Mouse (Mus musculus): Measurements from ENCODE around the gene Mcpt8.

DNA sequence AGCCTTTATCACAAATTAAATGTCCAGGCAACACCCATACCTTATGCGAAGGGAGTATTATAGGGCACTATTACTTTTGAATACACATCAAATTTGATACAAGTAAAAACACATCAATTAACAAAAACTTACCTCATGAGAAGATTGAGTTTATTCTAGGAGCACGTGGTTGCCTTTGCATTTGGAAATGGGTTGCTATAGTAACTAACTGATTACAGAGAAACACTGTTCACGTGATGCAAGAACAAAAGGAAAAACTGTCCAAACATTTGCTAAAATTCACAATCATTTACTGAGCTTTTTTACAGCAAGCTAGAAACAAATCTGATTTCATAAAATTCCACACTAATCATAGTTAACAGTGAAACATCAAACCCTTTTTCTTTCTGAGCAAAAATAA, 18.4 kb upstream of the Mcpt8 start:
- TF ChIP-seq CTCF (IDR thresholded peaks at IDR 0.05) (no peak), POLR2A (IDR thresholded peaks at IDR 0.05; ENCODE audit: insufficient read depth, low read depth, low read length) (no peak), EP300 (IDR thresholded peaks at IDR 0.05; ENCODE audit: insufficient read depth, low read depth, low read length) (no peak)

Measured in heart, adult 2 months (tissue).